Mouse (Mus musculus): Measurements from ENCODE around the gene AI837181. TPM values are rescaled to one million over a fixed set of nuclear protein-coding genes. Genes with fewer than 3 reads are reported as not detected.

Gene AI837181
- polyA plus RNA-seq (2014; fragmentation: Illumina TruSeq; extraction: RNeasy Lipid Tissue Mini Kit (QIAGEN cat#74804); ENCODE audit: low read depth, low replicate concordance): 45.5 TPM

DNA sequence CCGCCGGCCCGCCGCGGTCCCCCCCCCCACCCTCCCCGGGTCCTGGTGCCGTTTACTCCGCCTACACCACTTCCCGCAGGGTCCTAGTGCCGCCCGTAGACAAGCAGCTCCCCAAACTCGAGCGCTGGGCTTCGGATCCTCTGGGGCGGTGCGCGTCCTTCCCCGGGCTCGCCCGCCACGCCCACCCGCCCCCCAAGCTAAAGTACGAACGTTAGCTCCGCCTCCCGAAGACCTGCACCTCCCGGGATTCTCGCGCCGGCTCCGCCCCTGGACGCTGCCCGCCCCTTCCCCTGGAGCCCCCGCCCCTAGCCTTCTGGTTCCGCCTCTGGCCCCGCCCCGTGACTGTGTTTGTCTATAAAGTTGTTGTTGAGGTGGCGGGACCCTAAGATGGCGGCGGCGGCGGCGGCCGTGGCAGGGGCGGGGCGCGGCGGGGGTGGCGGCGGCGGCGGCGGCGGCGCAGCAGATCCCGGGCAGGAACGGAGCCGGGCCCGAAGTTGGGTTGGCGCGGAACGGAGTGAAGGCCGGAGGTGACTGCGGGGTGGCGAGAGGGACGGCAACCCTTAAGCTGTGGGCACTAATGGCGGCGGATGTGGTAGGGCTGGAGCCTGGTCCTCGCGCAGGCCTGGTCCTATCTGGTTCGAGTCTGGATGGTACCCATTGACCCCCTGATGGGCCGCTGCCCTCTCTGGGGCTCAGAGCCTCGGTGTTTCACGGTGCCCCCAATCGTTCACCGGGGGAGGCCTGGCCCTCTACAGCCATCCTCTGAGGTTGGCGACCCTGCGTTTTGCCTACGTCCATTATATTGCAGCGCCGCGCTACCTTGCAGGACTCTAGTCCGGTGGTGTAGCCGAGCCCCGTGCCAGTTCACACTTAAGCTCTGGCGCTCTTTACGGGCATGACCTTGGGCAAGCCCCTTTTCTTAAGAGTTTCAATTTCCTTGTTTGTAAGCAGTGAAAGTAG, at the start of gene AI837181, which contains the start of gene Drap1:
Gene AI837181 (plus strand): TSS at position 363 of the 960 bp plus-strand sequence.
Gene Drap1 (minus strand): TSS at position 198 of the 960 bp plus-strand sequence.

DNA sequence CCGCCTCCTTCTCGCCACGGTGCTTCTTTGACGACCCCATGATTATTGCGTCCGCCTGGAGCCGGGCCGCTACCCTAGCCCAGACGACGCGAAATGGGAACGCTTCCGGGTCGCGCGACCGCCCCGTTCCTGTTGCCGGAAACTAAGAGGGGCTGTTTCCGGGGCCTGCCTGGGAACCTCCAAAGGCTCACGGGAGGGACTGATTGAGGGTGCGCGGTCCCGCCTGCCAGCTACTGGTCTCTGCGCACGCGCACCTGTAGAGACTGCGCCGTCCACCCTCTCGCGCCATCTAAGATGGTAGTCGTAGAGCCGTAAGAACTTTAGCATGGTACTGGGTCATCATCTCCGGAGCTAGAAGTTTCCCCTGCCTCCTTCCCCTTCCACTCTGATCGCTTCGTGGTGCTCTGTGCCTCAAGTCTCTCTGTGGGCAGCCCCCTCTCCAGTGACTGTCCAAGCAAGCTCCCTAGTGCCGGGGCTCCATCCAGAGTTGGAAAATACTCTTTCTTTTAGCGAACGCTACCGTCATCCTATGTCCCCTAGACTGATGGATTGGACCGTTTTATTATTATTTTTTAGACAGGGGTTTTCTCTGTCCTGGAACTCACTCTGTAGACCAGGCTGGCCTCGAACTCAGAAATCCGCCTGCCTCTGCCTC, 36.2 kb upstream of the AI837181 start, which contains the start of gene Sart1:
Gene Sart1 (minus strand): TSS at position 116 of the 655 bp plus-strand sequence.

DNA sequence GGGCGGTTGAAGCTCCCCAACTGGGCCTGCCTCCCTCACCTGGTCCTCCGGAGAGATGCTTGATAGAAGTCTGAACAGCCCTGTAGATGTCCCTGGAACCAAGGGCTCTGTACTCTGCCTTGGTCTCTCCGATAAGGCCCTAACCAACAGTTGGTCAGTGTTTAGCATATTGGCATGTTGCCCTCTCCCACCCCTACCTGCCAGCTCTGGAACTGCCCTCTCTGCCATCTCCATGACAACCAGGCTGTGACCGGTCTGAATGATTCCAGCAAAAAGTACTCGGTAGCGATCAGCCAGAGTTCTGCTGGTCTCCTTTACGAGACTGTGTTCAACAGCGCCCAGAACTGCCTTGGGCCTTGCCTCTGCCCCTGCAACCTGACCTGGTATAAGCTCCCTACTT, 22.7 kb upstream of the AI837181 start, which contains the start of gene Tsga10ip:
Gene Tsga10ip (minus strand): TSS at position 234 of the 400 bp plus-strand sequence.

DNA sequence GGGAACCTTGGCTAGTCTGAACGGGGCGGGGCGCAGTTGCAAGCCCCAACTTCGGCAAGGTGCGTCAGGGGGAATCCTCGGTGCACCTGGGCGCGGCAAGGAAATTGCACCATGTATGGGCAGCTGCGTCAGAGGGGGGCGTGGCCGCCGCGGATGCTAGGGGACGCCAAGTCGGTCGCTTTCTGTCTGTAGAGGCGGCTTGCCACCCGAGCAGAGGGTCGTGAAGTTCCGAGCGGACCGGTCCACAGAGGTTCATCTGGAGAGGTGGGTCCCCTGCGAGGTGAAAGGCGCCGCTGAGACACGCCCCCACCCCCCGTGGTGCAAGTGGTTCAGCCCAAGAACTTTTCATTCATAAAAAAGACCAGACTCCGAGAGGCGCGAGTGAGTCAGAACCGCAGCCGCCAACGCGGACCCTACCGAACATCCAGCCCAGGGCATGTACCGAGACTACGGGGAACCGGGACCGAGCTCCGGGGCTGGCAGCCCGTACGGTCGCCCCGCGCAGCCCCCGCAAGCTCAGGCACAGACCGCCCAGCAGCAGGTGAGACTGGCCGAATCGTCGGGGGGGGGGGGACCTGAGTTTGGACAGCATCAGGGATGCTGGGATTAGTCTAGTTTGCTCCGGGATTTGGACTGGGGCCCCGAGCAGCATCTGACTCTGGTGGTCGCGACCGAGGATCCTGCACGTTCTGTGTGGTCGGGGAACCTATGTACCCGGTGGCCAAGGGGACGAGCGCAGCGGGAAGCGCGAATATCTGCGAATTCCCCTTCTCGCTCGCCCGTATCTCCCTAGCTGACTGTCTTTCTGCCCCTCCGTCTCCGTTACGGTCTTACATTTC, 22.8 kb downstream of the AI837181 start, which contains the start of gene Fosl1:
Gene Fosl1 (plus strand): TSS at position 33 of the 839 bp plus-strand sequence.

DNA sequence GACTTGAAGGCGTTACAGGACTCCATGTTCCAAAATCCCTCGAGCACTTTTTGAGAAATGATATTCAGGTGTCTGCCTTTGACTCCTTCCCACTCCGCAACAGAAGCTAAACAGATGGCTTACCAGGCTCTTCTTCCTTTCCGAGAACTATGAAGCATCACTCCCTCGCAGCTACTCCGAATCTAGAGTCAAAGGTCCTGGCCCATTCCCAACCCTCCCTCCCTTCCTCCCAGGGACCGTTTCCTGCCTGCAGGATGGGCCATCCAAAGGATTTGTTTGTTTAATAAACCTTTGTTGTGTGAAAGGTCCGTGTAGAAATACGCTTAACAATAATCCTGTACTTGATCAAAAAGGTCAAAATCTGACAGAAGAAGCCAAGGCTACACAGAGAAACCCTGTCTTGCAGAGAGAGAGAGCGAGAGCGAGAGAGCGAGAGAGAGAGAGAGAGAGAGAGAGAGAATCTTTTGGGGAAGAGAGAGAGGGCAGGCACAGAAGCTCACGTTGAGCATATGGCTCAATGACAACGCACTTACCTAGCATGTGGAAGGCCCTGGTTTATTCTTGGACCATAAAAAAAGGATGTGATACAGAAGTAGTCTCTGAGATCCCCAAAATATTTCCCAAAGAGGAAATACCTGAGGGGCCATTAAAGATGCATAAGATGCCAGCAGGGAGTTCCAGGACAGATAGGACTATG, 33.0 kb downstream of the AI837181 start, which contains the start of gene Ccdc85b:
Gene Ccdc85b (minus strand): TSS at position 149 of the 697 bp plus-strand sequence.

DNA sequence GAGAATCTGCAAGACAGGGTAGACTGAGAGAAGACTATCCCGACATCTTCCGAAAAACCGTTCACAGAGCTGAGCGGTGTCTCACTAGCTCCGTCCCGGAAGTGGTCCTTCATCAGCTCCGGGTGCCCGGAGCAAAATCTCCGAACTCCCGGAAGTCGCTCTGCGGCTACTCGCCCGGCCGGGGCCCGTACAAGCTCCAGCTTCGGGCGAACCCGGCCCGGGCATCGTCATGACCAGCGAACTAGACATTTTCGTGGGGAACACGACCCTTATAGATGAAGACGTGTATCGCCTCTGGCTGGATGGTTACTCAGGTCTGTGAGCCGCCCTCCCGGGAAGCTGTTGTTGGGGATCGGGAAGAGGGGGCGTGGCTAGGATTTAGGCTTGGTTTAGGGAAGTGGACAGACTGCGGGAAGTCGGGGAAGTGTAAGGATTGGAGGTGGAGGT, 35.5 kb downstream of the AI837181 start, which contains the start of gene Fibp:
Gene Fibp (plus strand): TSS at position 151 of the 447 bp plus-strand sequence.

DNA sequence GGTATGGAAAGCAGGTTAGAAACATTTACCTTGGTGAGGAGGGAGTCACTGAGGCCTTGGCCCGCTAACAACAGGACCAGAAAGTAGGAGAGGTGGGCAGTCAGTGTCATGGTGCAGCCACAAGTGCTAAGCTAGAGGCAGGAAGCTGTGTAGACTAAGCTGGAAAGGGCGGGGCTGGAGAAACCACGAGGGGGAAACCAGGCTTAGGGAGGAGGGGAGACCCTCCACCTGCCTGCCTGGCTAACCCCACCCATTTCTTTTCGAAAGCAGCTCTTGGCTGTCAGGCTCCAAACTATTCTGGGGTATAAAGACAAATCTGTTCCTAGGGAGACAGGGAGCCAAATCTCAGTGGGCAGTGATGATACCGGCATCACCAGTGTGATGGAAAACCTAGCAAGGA, 43.4 kb downstream of the AI837181 start, which contains the start of gene Ctsw:
Gene Ctsw (minus strand): TSS at position 134 of the 400 bp plus-strand sequence.

DNA sequence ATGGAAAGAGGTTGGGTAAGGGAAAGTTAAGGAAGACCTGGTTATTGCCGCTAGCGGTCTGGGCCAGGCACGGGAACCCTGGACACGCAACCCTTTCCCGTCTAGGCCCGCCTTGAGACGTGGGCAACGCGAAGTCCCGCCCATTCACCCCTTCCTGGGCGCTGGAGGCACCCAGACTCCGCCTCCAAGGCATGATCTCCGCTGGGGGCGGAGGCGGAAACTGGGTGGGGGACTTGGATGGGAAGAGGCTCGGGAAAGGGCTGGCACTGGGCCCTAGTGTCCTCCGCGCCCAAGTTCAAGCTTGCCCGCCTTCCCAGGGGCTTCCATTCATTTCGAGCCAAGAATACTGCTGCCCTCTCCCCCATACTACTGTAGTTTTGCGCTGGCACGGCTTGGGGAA, 48.8 kb downstream of the AI837181 start, which contains the start of gene Efemp2:
Gene Efemp2 (plus strand): TSS at position 235 of the 400 bp plus-strand sequence.

Other genes with a start within 250 kb of the AI837181 start
- gene Pacs1, start 152.0 kb upstream of the AI837181 start, polyA plus RNA-seq (2014; fragmentation: Illumina TruSeq; extraction: RNeasy Lipid Tissue Mini Kit (QIAGEN cat#74804); ENCODE audit: low read depth, low replicate concordance): 21.5 TPM
- gene Sf3b2, start 129.7 kb upstream of the AI837181 start, polyA plus RNA-seq (2014; fragmentation: Illumina TruSeq; extraction: RNeasy Lipid Tissue Mini Kit (QIAGEN cat#74804); ENCODE audit: low read depth, low replicate concordance): 105 TPM
- gene Gal3st3, start 126.8 kb upstream of the AI837181 start, polyA plus RNA-seq (2014; fragmentation: Illumina TruSeq; extraction: RNeasy Lipid Tissue Mini Kit (QIAGEN cat#74804); ENCODE audit: low read depth, low replicate concordance): 0.60 TPM
- gene Catsper1, start 89.4 kb upstream of the AI837181 start, polyA plus RNA-seq (2014; fragmentation: Illumina TruSeq; extraction: RNeasy Lipid Tissue Mini Kit (QIAGEN cat#74804); ENCODE audit: low read depth, low replicate concordance): 2.0 TPM
- gene Cst6, start 75.6 kb upstream of the AI837181 start, polyA plus RNA-seq (2014; fragmentation: Illumina TruSeq; extraction: RNeasy Lipid Tissue Mini Kit (QIAGEN cat#74804); ENCODE audit: low read depth, low replicate concordance): 11.8 TPM
- 22.2 TPM for gene Eif1ad, start 58.4 kb upstream of the AI837181 start, polyA plus RNA-seq (2014; fragmentation: Illumina TruSeq; extraction: RNeasy Lipid Tissue Mini Kit (QIAGEN cat#74804); ENCODE audit: low read depth, low replicate concordance)
- 85.8 TPM for gene Banf1, start 58.0 kb upstream of the AI837181 start, polyA plus RNA-seq (2014; fragmentation: Illumina TruSeq; extraction: RNeasy Lipid Tissue Mini Kit (QIAGEN cat#74804); ENCODE audit: low read depth, low replicate concordance)
- gene Sart1, start 36.4 kb upstream of the AI837181 start, polyA plus RNA-seq (2014; fragmentation: Illumina TruSeq; extraction: RNeasy Lipid Tissue Mini Kit (QIAGEN cat#74804); ENCODE audit: low read depth, low replicate concordance): 49.0 TPM
- gene Tsga10ip, start 22.6 kb upstream of the AI837181 start, polyA plus RNA-seq (2014; fragmentation: Illumina TruSeq; extraction: RNeasy Lipid Tissue Mini Kit (QIAGEN cat#74804); ENCODE audit: low read depth, low replicate concordance): 4.2 TPM
- 252 TPM for gene Drap1, start 165 bp upstream of the AI837181 start, polyA plus RNA-seq (2014; fragmentation: Illumina TruSeq; extraction: RNeasy Lipid Tissue Mini Kit (QIAGEN cat#74804); ENCODE audit: low read depth, low replicate concordance)
- 0.51 TPM for gene Fosl1, start 22.4 kb downstream of the AI837181 start, polyA plus RNA-seq (2014; fragmentation: Illumina TruSeq; extraction: RNeasy Lipid Tissue Mini Kit (QIAGEN cat#74804); ENCODE audit: low read depth, low replicate concordance)
- gene Ccdc85b, start 32.8 kb downstream of the AI837181 start, polyA plus RNA-seq (2014; fragmentation: Illumina TruSeq; extraction: RNeasy Lipid Tissue Mini Kit (QIAGEN cat#74804); ENCODE audit: low read depth, low replicate concordance): 7.1 TPM
- gene Fibp, start 35.5 kb downstream of the AI837181 start, polyA plus RNA-seq (2014; fragmentation: Illumina TruSeq; extraction: RNeasy Lipid Tissue Mini Kit (QIAGEN cat#74804); ENCODE audit: low read depth, low replicate concordance): 53.3 TPM
- 1.5 TPM for gene Ctsw, start 43.4 kb downstream of the AI837181 start, polyA plus RNA-seq (2014; fragmentation: Illumina TruSeq; extraction: RNeasy Lipid Tissue Mini Kit (QIAGEN cat#74804); ENCODE audit: low read depth, low replicate concordance)
- gene Efemp2, start 48.8 kb downstream of the AI837181 start, polyA plus RNA-seq (2014; fragmentation: Illumina TruSeq; extraction: RNeasy Lipid Tissue Mini Kit (QIAGEN cat#74804); ENCODE audit: low read depth, low replicate concordance): 41.4 TPM
- gene Mus81, start 63.3 kb downstream of the AI837181 start, polyA plus RNA-seq (2014; fragmentation: Illumina TruSeq; extraction: RNeasy Lipid Tissue Mini Kit (QIAGEN cat#74804); ENCODE audit: low read depth, low replicate concordance): 45.1 TPM
- 533 TPM for gene Cfl1, start 65.3 kb downstream of the AI837181 start, polyA plus RNA-seq (2014; fragmentation: Illumina TruSeq; extraction: RNeasy Lipid Tissue Mini Kit (QIAGEN cat#74804); ENCODE audit: low read depth, low replicate concordance)
- gene 1700020D05Rik, start 78.6 kb downstream of the AI837181 start, polyA plus RNA-seq (2014; fragmentation: Illumina TruSeq; extraction: RNeasy Lipid Tissue Mini Kit (QIAGEN cat#74804); ENCODE audit: low read depth, low replicate concordance): 6.2 TPM
- gene Snx32, start 85.4 kb downstream of the AI837181 start, polyA plus RNA-seq (2014; fragmentation: Illumina TruSeq; extraction: RNeasy Lipid Tissue Mini Kit (QIAGEN cat#74804); ENCODE audit: low read depth, low replicate concordance): 18.9 TPM
- 2.1 TPM for gene Ovol1, start 135.5 kb downstream of the AI837181 start, polyA plus RNA-seq (2014; fragmentation: Illumina TruSeq; extraction: RNeasy Lipid Tissue Mini Kit (QIAGEN cat#74804); ENCODE audit: low read depth, low replicate concordance)
- gene Ap5b1, start 142.9 kb downstream of the AI837181 start, polyA plus RNA-seq (2014; fragmentation: Illumina TruSeq; extraction: RNeasy Lipid Tissue Mini Kit (QIAGEN cat#74804); ENCODE audit: low read depth, low replicate concordance): 5.9 TPM
- gene Rnaseh2c, start 176.7 kb downstream of the AI837181 start, polyA plus RNA-seq (2014; fragmentation: Illumina TruSeq; extraction: RNeasy Lipid Tissue Mini Kit (QIAGEN cat#74804); ENCODE audit: low read depth, low replicate concordance): 47.8 TPM
- gene Kat5, start 185.1 kb downstream of the AI837181 start, polyA plus RNA-seq (2014; fragmentation: Illumina TruSeq; extraction: RNeasy Lipid Tissue Mini Kit (QIAGEN cat#74804); ENCODE audit: low read depth, low replicate concordance): 43.1 TPM
- gene Rela, start 212.3 kb downstream of the AI837181 start, polyA plus RNA-seq (2014; fragmentation: Illumina TruSeq; extraction: RNeasy Lipid Tissue Mini Kit (QIAGEN cat#74804); ENCODE audit: low read depth, low replicate concordance): 47.9 TPM
- 23.3 TPM for gene Sipa1, start 238.6 kb downstream of the AI837181 start, polyA plus RNA-seq (2014; fragmentation: Illumina TruSeq; extraction: RNeasy Lipid Tissue Mini Kit (QIAGEN cat#74804); ENCODE audit: low read depth, low replicate concordance)

Measured in adipose tissue, adult 10 weeks (tissue).